Mouse (Mus musculus): Measurements from ENCODE around the gene Bmp4. TPM values are rescaled to one million over a fixed set of nuclear protein-coding genes. Genes with fewer than 3 reads are reported as not detected.

The Bmp4 gene
- 9.5 and 10.8 TPM in 2 replicates for polyA plus RNA-seq (2016; fragmentation: Nextera tagmentation; extraction: Ambion mirVana)

GRCm38 (mm10) chr14:46390249-46390775 lies at the start of gene Bmp4:
Gene Bmp4, minus strand, starts transcription at chr14:46390669.
- Histone ChIP-seq H3K36me3 (no peaks in the 10 kb centered on the region), H3K9me3 (replicated peaks) (no peaks in the 10 kb centered on the region), H3K4me1 (peaks cover 49% of the 10 kb centered on the region), H3K27me3 (ENCODE audit: low read depth, poor library complexity, severe bottlenecking) (peaks cover 98% of the 10 kb centered on the region), H3K4me3 (peak within 1 kb of the TSS; percentile 52), H3K27ac (replicated peaks) (no peak within 1 kb of the TSS; the same call in 1 of the 2 replicates)
- WGBS: 2% methylated on average over 26 of the region's 26 CpGs
- peak; percentile 60 for DNase-seq (ENCODE audit: low spot score)

- 82% methylated on average over 5 of the region's 5 CpGs for WGBS
- peaks cover 12% of the 10 kb centered on the region for H3K4me1 ChIP-seq
- DNase-seq (ENCODE audit: low spot score): no peak
- no peak overlapping the region for H3K27ac ChIP-seq (replicated peaks)
- no peaks in the 10 kb centered on the region for H3K9me3 ChIP-seq (replicated peaks)
- H3K4me3 ChIP-seq: no peak overlapping the region
- H3K27me3 ChIP-seq (ENCODE audit: low read depth, poor library complexity, severe bottlenecking): no peaks in the 10 kb centered on the region
- H3K36me3 ChIP-seq: no peaks in the 10 kb centered on the region
Measured at GRCm38 (mm10) chr14:46439461-46440048, 49.1 kb upstream of the Bmp4 start.

GRCm38 (mm10) chr14:46436471-46437090 lies 46.1 kb upstream of the Bmp4 start:
- Histone ChIP-seq H3K9me3 (replicated peaks) (no peaks in the 10 kb centered on the region), H3K36me3 (no peaks in the 10 kb centered on the region), H3K27ac (replicated peaks) (peak overlapping the region; percentile 55; the same call in 1 of the 2 replicates), H3K27me3 (ENCODE audit: low read depth, poor library complexity, severe bottlenecking) (no peaks in the 10 kb centered on the region), H3K4me3 (peak overlapping the region; percentile 12; the same call in 1 of the 2 replicates), H3K4me1 (peaks cover 12% of the 10 kb centered on the region)
- 16% methylated on average over 9 of the region's 9 CpGs for WGBS
- peak; percentile 20 for DNase-seq (ENCODE audit: low spot score)

GRCm38 (mm10) chr14:46430231-46430630 lies 39.8 kb upstream of the Bmp4 start:
- Histone ChIP-seq H3K27me3 (ENCODE audit: low read depth, poor library complexity, severe bottlenecking) (no peaks in the 10 kb centered on the region), H3K27ac (replicated peaks) (no peak overlapping the region), H3K4me1 (no peaks in the 10 kb centered on the region), H3K9me3 (replicated peaks) (0 out of 2 replicates have a peak, but pooled peaks cover 5% of the 10 kb centered on the region), H3K36me3 (no peaks in the 10 kb centered on the region), H3K4me3 (no peak overlapping the region)
- WGBS: 95% methylated on average over 5 of the region's 5 CpGs
- DNase-seq (ENCODE audit: low spot score): no peak

GRCm38 (mm10) chr14:46427251-46427650 lies 36.8 kb upstream of the Bmp4 start:
- no peak for DNase-seq (ENCODE audit: low spot score)
- 0 out of 2 replicates have a peak, but pooled peaks cover 5% of the 10 kb centered on the region for H3K9me3 ChIP-seq (replicated peaks)
- 94% methylated on average over 13 of the region's 13 CpGs for WGBS

GRCm38 (mm10) chr14:46421823-46422222 lies 31.4 kb upstream of the Bmp4 start:
- no peaks in the 10 kb centered on the region for H3K27me3 ChIP-seq (ENCODE audit: low read depth, poor library complexity, severe bottlenecking)
- 86% methylated on average over 3 of the region's 3 CpGs for WGBS
- no peak overlapping the region for H3K4me3 ChIP-seq
- H3K9me3 ChIP-seq (replicated peaks): 0 out of 2 replicates have a peak, but pooled peaks cover 2% of the 10 kb centered on the region
- H3K27ac ChIP-seq (replicated peaks): no peak overlapping the region
- no peak for DNase-seq (ENCODE audit: low spot score)
- peaks cover 18% of the 10 kb centered on the region for H3K4me1 ChIP-seq
- H3K36me3 ChIP-seq: no peaks in the 10 kb centered on the region

More at GRCm38 (mm10) chr14:46427251-46427650, 36.8 kb upstream of the Bmp4 start:
- no peak overlapping the region for H3K4me3 ChIP-seq
- no peaks in the 10 kb centered on the region for H3K4me1 ChIP-seq
- H3K27ac ChIP-seq (replicated peaks): no peak overlapping the region
- no peaks in the 10 kb centered on the region for H3K27me3 ChIP-seq (ENCODE audit: low read depth, poor library complexity, severe bottlenecking)
- no peaks in the 10 kb centered on the region for H3K36me3 ChIP-seq

- Histone ChIP-seq H3K27me3 (ENCODE audit: low read depth, poor library complexity, severe bottlenecking) (no peaks in the 10 kb centered on the region), H3K9me3 (replicated peaks) (no peaks in the 10 kb centered on the region), H3K27ac (replicated peaks) (no peak overlapping the region; the same call in 1 of the 2 replicates), H3K4me1 (peaks cover 18% of the 10 kb centered on the region), H3K36me3 (no peaks in the 10 kb centered on the region), H3K4me3 (no peak overlapping the region)
- WGBS: 41% methylated on average over 11 of the region's 11 CpGs
- no peak for DNase-seq (ENCODE audit: low spot score)
Measured at GRCm38 (mm10) chr14:46419269-46419668, 28.8 kb upstream of the Bmp4 start.

GRCm38 (mm10) chr14:46418371-46419097 lies 28.1 kb upstream of the Bmp4 start:
- Histone ChIP-seq H3K4me1 (peaks cover 18% of the 10 kb centered on the region), H3K27ac (replicated peaks) (peak overlapping the region; percentile 42; the same call in 1 of the 2 replicates), H3K4me3 (no peak overlapping the region), H3K36me3 (no peaks in the 10 kb centered on the region), H3K27me3 (ENCODE audit: low read depth, poor library complexity, severe bottlenecking) (no peaks in the 10 kb centered on the region), H3K9me3 (replicated peaks) (no peaks in the 10 kb centered on the region)
- no peak for DNase-seq (ENCODE audit: low spot score)
- whole genome bisulfite sequencing: 62% methylated on average over 15 of the region's 15 CpGs

GRCm38 (mm10) chr14:46412497-46413000 lies 22.1 kb upstream of the Bmp4 start:
- Histone ChIP-seq H3K27me3 (ENCODE audit: low read depth, poor library complexity, severe bottlenecking) (0 out of 2 replicates have a peak, but pooled peaks cover 7% of the 10 kb centered on the region), H3K36me3 (no peaks in the 10 kb centered on the region), H3K4me3 (no peak overlapping the region), H3K4me1 (peaks cover 2% of the 10 kb centered on the region; the same call in 1 of the 2 replicates), H3K27ac (replicated peaks) (no peak overlapping the region), H3K9me3 (replicated peaks) (no peaks in the 10 kb centered on the region)
- WGBS: 89% methylated on average over 7 of the region's 7 CpGs
- DNase-seq (ENCODE audit: low spot score): no peak

- H3K4me3 ChIP-seq: no peak overlapping the region
- no peaks in the 10 kb centered on the region for H3K36me3 ChIP-seq
- H3K9me3 ChIP-seq (replicated peaks): no peaks in the 10 kb centered on the region
- 56% methylated on average over 4 of the region's 4 CpGs for WGBS
- H3K27ac ChIP-seq (replicated peaks): no peak overlapping the region
- 0 out of 2 replicates have a peak, but pooled peaks cover 7% of the 10 kb centered on the region for H3K27me3 ChIP-seq (ENCODE audit: low read depth, poor library complexity, severe bottlenecking)
- DNase-seq (ENCODE audit: low spot score): no peak
- peaks cover 2% of the 10 kb centered on the region; the same call in 1 of the 2 replicates for H3K4me1 ChIP-seq
Measured at GRCm38 (mm10) chr14:46410557-46411120, 20.2 kb upstream of the Bmp4 start.

GRCm38 (mm10) chr14:46409016-46409415 lies 18.5 kb upstream of the Bmp4 start:
- no peak for DNase-seq (ENCODE audit: low spot score)
- Histone ChIP-seq H3K9me3 (replicated peaks) (no peaks in the 10 kb centered on the region), H3K36me3 (no peaks in the 10 kb centered on the region), H3K27ac (replicated peaks) (no peak overlapping the region), H3K4me1 (peaks cover 2% of the 10 kb centered on the region; the same call in 1 of the 2 replicates), H3K4me3 (no peak overlapping the region), H3K27me3 (ENCODE audit: low read depth, poor library complexity, severe bottlenecking) (0 out of 2 replicates have a peak, but pooled peaks cover 7% of the 10 kb centered on the region)
- WGBS: 92% methylated on average over 10 of the region's 10 CpGs

- DNase-seq (ENCODE audit: low spot score): no peak
- Histone ChIP-seq H3K27me3 (ENCODE audit: low read depth, poor library complexity, severe bottlenecking) (0 out of 2 replicates have a peak, but pooled peaks cover 7% of the 10 kb centered on the region), H3K27ac (replicated peaks) (no peak overlapping the region), H3K36me3 (no peaks in the 10 kb centered on the region), H3K9me3 (replicated peaks) (no peaks in the 10 kb centered on the region), H3K4me1 (peaks cover 2% of the 10 kb centered on the region; the same call in 1 of the 2 replicates), H3K4me3 (no peak overlapping the region)
- 89% methylated on average over 3 of the region's 3 CpGs for WGBS
Measured at GRCm38 (mm10) chr14:46408319-46408718, 17.9 kb upstream of the Bmp4 start.

Measured in midbrain, embryonic 10.5 days (tissue).